Mouse (Mus musculus): ENCODE measurements at regions not wholly inside any gene's neighbourhood (a gene's known extent, or its start where the extent isn't known, plus 50 kb on each side); places are given as distances from the start of the nearest gene placed in this dataset.

GRCm38 (mm10) chr1:193650275-193650674 lies 280.2 kb upstream of the Camk1g start:
- Histone ChIP-seq H3K27me3 (ENCODE audit: control insufficient read depth, insufficient read depth, low read length) (no peaks in the 10 kb centered on the region), H3K36me3 (ENCODE audit: control insufficient read depth, insufficient read depth, low read length) (no peaks in the 10 kb centered on the region), H3K4me2 (ENCODE audit: low read depth, severe bottlenecking) (no peak overlapping the region), H3K9me3 (ENCODE audit: control insufficient read depth, low read length) (no peaks in the 10 kb centered on the region), H3K4me1 (ENCODE audit: control insufficient read depth, insufficient read depth, low read length) (no peaks in the 10 kb centered on the region), H3K4me3 (ENCODE audit: low read depth, low read length) (no peak overlapping the region), H3K27ac (replicated peaks; ENCODE audit: low read depth, low read length) (no peak overlapping the region), H3K9ac (ENCODE audit: low read length) (no peak overlapping the region)
- ATAC-seq (ENCODE audit: insufficient number of reproducible peaks, low FRiP score, low TSS enrichment, low read depth) (no peak), DNase-seq (ENCODE audit: low spot score) (no peak)

- DNase-seq (ENCODE audit: low spot score) (no peak), ATAC-seq (ENCODE audit: insufficient number of reproducible peaks, low FRiP score, low TSS enrichment, low read depth) (no peak)
- 91% methylated on average over 1 of the region's 1 CpGs for WGBS
- Histone ChIP-seq H3K9ac (ENCODE audit: low read length) (no peak overlapping the region), H3K27ac (replicated peaks; ENCODE audit: low read depth, low read length) (no peak overlapping the region), H3K4me3 (ENCODE audit: low read depth, low read length) (no peak overlapping the region), H3K36me3 (ENCODE audit: control insufficient read depth, insufficient read depth, low read length) (no peaks in the 10 kb centered on the region), H3K9me3 (ENCODE audit: control insufficient read depth, low read length) (no peaks in the 10 kb centered on the region), H3K27me3 (ENCODE audit: control insufficient read depth, insufficient read depth, low read length) (no peaks in the 10 kb centered on the region), H3K4me2 (ENCODE audit: low read depth, severe bottlenecking) (no peak overlapping the region), H3K4me1 (ENCODE audit: control insufficient read depth, insufficient read depth, low read length) (no peaks in the 10 kb centered on the region)
Observed at GRCm38 (mm10) chr1:193649400-193649799, 279.3 kb upstream of the Camk1g start.

GRCm38 (mm10) chr1:193647371-193648270 lies 277.5 kb upstream of the Camk1g start:
- H3K4me1 ChIP-seq (ENCODE audit: control insufficient read depth, insufficient read depth, low read length) = no peaks in the 10 kb centered on the region
- no peak overlapping the region for H3K27ac ChIP-seq (replicated peaks; ENCODE audit: low read depth, low read length)
- ATAC-seq (ENCODE audit: insufficient number of reproducible peaks, low FRiP score, low TSS enrichment, low read depth) = no peak
- no peak overlapping the region for H3K4me2 ChIP-seq (ENCODE audit: low read depth, severe bottlenecking)
- H3K9me3 ChIP-seq (ENCODE audit: control insufficient read depth, low read length) = no peaks in the 10 kb centered on the region
- H3K4me3 ChIP-seq (ENCODE audit: low read depth, low read length) = no peak overlapping the region
- H3K9ac ChIP-seq (ENCODE audit: low read length) = no peak overlapping the region
- no peaks in the 10 kb centered on the region for H3K36me3 ChIP-seq (ENCODE audit: control insufficient read depth, insufficient read depth, low read length)
- 78% methylated on average over 3 of the region's 3 CpGs for WGBS
- H3K27me3 ChIP-seq (ENCODE audit: control insufficient read depth, insufficient read depth, low read length) = no peaks in the 10 kb centered on the region
- DNase-seq (ENCODE audit: low spot score) = no peak

GRCm38 (mm10) chr1:193644506-193644905 lies 274.4 kb upstream of the Camk1g start:
- no peaks in the 10 kb centered on the region for H3K9me3 ChIP-seq (ENCODE audit: control insufficient read depth, low read length)
- H3K27ac ChIP-seq (replicated peaks; ENCODE audit: low read depth, low read length) = no peak overlapping the region
- H3K4me2 ChIP-seq (ENCODE audit: low read depth, severe bottlenecking) = no peak overlapping the region
- ATAC-seq (ENCODE audit: insufficient number of reproducible peaks, low FRiP score, low TSS enrichment, low read depth) = no peak
- no peaks in the 10 kb centered on the region for H3K27me3 ChIP-seq (ENCODE audit: control insufficient read depth, insufficient read depth, low read length)
- H3K4me3 ChIP-seq (ENCODE audit: low read depth, low read length) = no peak overlapping the region
- no peak overlapping the region for H3K9ac ChIP-seq (ENCODE audit: low read length)
- 93% methylated on average over 2 of the region's 2 CpGs for WGBS
- no peaks in the 10 kb centered on the region for H3K36me3 ChIP-seq (ENCODE audit: control insufficient read depth, insufficient read depth, low read length)
- DNase-seq (ENCODE audit: low spot score) = no peak
- no peaks in the 10 kb centered on the region for H3K4me1 ChIP-seq (ENCODE audit: control insufficient read depth, insufficient read depth, low read length)

GRCm38 (mm10) chr1:193636451-193636850 lies 266.4 kb upstream of the Camk1g start:
- no peak overlapping the region for H3K4me3 ChIP-seq (ENCODE audit: low read depth, low read length)
- H3K27ac ChIP-seq (replicated peaks; ENCODE audit: low read depth, low read length) = no peak overlapping the region
- no peaks in the 10 kb centered on the region for H3K36me3 ChIP-seq (ENCODE audit: control insufficient read depth, insufficient read depth, low read length)
- ATAC-seq (ENCODE audit: insufficient number of reproducible peaks, low FRiP score, low TSS enrichment, low read depth) (no peak), DNase-seq (ENCODE audit: low spot score) (no peak)
- H3K9ac ChIP-seq (ENCODE audit: low read length) = no peak overlapping the region
- 75% methylated on average over 5 of the region's 5 CpGs for WGBS
- no peaks in the 10 kb centered on the region for H3K9me3 ChIP-seq (ENCODE audit: control insufficient read depth, low read length)
- no peak overlapping the region for H3K4me2 ChIP-seq (ENCODE audit: low read depth, severe bottlenecking)
- H3K4me1 ChIP-seq (ENCODE audit: control insufficient read depth, insufficient read depth, low read length) = no peaks in the 10 kb centered on the region
- no peaks in the 10 kb centered on the region for H3K27me3 ChIP-seq (ENCODE audit: control insufficient read depth, insufficient read depth, low read length)

- Histone ChIP-seq H3K27me3 (ENCODE audit: control insufficient read depth, insufficient read depth, low read length) (no peaks in the 10 kb centered on the region), H3K9me3 (ENCODE audit: control insufficient read depth, low read length) (no peaks in the 10 kb centered on the region), H3K36me3 (ENCODE audit: control insufficient read depth, insufficient read depth, low read length) (no peaks in the 10 kb centered on the region), H3K9ac (ENCODE audit: low read length) (no peak overlapping the region), H3K4me1 (ENCODE audit: control insufficient read depth, insufficient read depth, low read length) (no peaks in the 10 kb centered on the region), H3K4me3 (ENCODE audit: low read depth, low read length) (no peak overlapping the region), H3K27ac (replicated peaks; ENCODE audit: low read depth, low read length) (no peak overlapping the region), H3K4me2 (ENCODE audit: low read depth, severe bottlenecking) (no peak overlapping the region)
- 87% methylated on average over 2 of the region's 2 CpGs for WGBS
- ATAC-seq (ENCODE audit: insufficient number of reproducible peaks, low FRiP score, low TSS enrichment, low read depth) (no peak), DNase-seq (ENCODE audit: low spot score) (no peak)
Observed at GRCm38 (mm10) chr1:193632115-193632514, 262.0 kb upstream of the Camk1g start.

- no peaks in the 10 kb centered on the region for H3K9me3 ChIP-seq (ENCODE audit: control insufficient read depth, low read length)
- no peak overlapping the region for H3K27ac ChIP-seq (replicated peaks; ENCODE audit: low read depth, low read length)
- H3K9ac ChIP-seq (ENCODE audit: low read length) = no peak overlapping the region
- no peaks in the 10 kb centered on the region for H3K36me3 ChIP-seq (ENCODE audit: control insufficient read depth, insufficient read depth, low read length)
- WGBS = 69% methylated on average over 2 of the region's 2 CpGs
- DNase-seq (ENCODE audit: low spot score) (no peak), ATAC-seq (ENCODE audit: insufficient number of reproducible peaks, low FRiP score, low TSS enrichment, low read depth) (no peak)
- H3K4me2 ChIP-seq (ENCODE audit: low read depth, severe bottlenecking) = no peak overlapping the region
- no peak overlapping the region for H3K4me3 ChIP-seq (ENCODE audit: low read depth, low read length)
- H3K4me1 ChIP-seq (ENCODE audit: control insufficient read depth, insufficient read depth, low read length) = 0 out of 2 replicates have a peak, but pooled peaks cover 4% of the 10 kb centered on the region
- no peaks in the 10 kb centered on the region for H3K27me3 ChIP-seq (ENCODE audit: control insufficient read depth, insufficient read depth, low read length)
Observed at GRCm38 (mm10) chr1:193629887-193630286, 259.8 kb upstream of the Camk1g start.

- H3K4me3 ChIP-seq (ENCODE audit: low read depth, low read length) = no peak overlapping the region
- ATAC-seq (ENCODE audit: insufficient number of reproducible peaks, low FRiP score, low TSS enrichment, low read depth) (no peak), DNase-seq (ENCODE audit: low spot score) (no peak)
- H3K27me3 ChIP-seq (ENCODE audit: control insufficient read depth, insufficient read depth, low read length) = no peaks in the 10 kb centered on the region
- no peak overlapping the region for H3K9ac ChIP-seq (ENCODE audit: low read length)
- no peak overlapping the region for H3K4me2 ChIP-seq (ENCODE audit: low read depth, severe bottlenecking)
- H3K36me3 ChIP-seq (ENCODE audit: control insufficient read depth, insufficient read depth, low read length) = no peaks in the 10 kb centered on the region
- H3K4me1 ChIP-seq (ENCODE audit: control insufficient read depth, insufficient read depth, low read length) = 0 out of 2 replicates have a peak, but pooled peaks cover 4% of the 10 kb centered on the region
- H3K9me3 ChIP-seq (ENCODE audit: control insufficient read depth, low read length) = no peaks in the 10 kb centered on the region
- no peak overlapping the region for H3K27ac ChIP-seq (replicated peaks; ENCODE audit: low read depth, low read length)
- 73% methylated on average over 16 of the region's 16 CpGs for WGBS
Observed at GRCm38 (mm10) chr1:193626924-193627849, 257.1 kb upstream of the Camk1g start.
